Mouse (Mus musculus): ENCODE measurements at regions not wholly inside any gene's neighbourhood (a gene's known extent, or its start where the extent isn't known, plus 50 kb on each side); places are given as distances from the start of the nearest gene placed in this dataset.

GRCm38 (mm10) chr9:59219277-59219676 lies 72.1 kb upstream of the Adpgk start:
- TF ChIP-seq ZC3H11A (IDR thresholded peaks at IDR 0.05; ENCODE audit: borderline replicate concordance, low read depth, low read length) (no peak), HCFC1 (IDR thresholded peaks at IDR 0.05; ENCODE audit: borderline replicate concordance, insufficient read depth, low read length) (no peak), CHD2 (IDR thresholded peaks at IDR 0.05; ENCODE audit: low read depth, low read length) (no peak)

Data from ES-E14 (cell line).